Mouse (Mus musculus): ENCODE measurements around the gene Hist1h2ap.
"Not testable (repeated sequence)": the region's sequence is repeated elsewhere in the genome, so short reads cannot be mapped to it uniquely, and the experiment has no call there.

Hist1h2ap gene

GRCm38 (mm10) chr13:21810073-21810472 lies 23.2 kb downstream of the Hist1h2ap start, which contains the start of the genes Hist1h2bq and Hist1h2ao:
Gene Hist1h2bq, minus strand, starts transcription at chr13:21810197.
Gene Hist1h2ao, plus strand, starts transcription at chr13:21810465.
- not testable (repeated sequence) for DNase-seq (ENCODE audit: low read depth, low spot score)

DNA sequence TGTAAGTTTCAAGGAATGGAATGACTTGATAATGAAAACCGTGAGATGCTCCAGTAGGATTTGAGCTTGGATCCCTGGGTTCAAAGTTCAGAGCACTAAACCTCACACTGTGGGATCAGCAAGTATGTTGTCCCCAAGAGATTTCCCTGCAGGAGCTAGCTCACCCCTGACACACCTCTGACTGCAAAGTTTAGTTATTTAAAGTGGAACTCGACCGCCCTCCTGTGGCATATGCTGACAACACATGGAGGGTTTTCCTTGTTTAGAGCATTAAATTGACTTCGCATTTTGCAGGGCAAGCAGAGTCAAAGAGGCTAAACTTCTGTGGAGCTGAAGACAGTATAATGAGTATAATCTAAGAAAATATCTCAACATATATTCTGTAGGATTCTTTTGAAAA lies 30.2 kb downstream of the Hist1h2ap start:
- not testable (repeated sequence) for DNase-seq (ENCODE audit: low read depth, low spot score)

DNA sequence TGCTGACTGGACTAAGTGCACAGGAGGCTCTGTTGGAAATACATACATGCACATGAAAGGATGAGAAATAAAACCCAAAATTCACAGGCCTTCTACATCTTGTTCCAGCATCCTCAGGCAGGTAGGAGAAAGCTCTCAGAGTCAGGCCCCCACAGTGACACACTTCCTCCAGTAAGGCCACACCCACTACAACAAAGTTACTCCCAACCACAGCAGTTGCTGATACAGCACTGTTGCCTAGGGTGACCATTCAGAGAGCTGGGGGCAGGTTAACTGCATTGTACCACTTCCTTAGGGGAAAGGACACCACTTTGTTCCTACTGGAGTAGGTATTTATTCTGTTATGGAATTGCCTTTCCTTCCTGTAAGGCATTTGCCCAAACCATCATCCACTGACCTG lies 36.1 kb downstream of the Hist1h2ap start:
- not testable (repeated sequence) for DNase-seq (ENCODE audit: low read depth, low spot score)

- DNase-seq (ENCODE audit: low read depth, low spot score), result no peak
Observed at GRCm38 (mm10) chr13:21795584-21795983, 37.7 kb downstream of the Hist1h2ap start.

DNA sequence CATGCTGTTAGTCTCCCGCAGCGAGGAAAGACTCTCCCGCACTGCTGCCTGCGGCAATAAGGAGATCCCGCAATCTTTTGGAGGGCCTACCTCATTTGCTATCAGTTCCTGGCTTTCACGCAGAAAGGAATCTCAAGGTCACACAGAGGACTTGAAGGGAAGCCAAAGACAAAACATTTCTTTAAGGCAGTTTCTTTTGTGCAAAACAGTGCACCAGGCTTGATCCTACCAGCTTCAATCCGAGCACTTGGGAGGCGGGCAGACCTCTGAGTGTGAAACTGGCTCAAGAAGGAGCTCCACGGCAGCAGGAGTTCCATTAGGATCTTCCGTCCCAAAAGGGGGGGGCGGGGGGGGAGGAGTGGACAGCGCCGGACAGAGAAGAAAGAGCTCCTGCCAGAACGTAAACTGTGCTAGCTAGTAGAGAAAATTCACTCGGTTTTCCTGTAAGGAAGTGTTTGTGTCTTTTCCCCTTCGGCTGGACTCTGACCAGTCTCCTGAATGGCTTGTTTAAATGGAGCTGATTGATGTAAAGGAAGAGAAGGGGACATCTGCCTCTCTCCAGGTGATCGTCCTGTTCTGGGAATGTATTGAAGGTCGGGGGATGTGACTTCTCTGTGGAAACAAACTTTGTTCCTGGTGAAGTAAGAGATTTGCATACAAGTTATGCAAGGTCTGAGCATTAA lies 42.6 kb downstream of the Hist1h2ap start:
- no peak for DNase-seq (ENCODE audit: low read depth, low spot score)

- DNase-seq (ENCODE audit: low read depth, low spot score), result no peak
Observed at GRCm38 (mm10) chr13:21789925-21790324, 43.4 kb downstream of the Hist1h2ap start.

- DNase-seq (ENCODE audit: low read depth, low spot score), result no peak
Observed at GRCm38 (mm10) chr13:21787760-21788593, 45.3 kb downstream of the Hist1h2ap start.

DNA sequence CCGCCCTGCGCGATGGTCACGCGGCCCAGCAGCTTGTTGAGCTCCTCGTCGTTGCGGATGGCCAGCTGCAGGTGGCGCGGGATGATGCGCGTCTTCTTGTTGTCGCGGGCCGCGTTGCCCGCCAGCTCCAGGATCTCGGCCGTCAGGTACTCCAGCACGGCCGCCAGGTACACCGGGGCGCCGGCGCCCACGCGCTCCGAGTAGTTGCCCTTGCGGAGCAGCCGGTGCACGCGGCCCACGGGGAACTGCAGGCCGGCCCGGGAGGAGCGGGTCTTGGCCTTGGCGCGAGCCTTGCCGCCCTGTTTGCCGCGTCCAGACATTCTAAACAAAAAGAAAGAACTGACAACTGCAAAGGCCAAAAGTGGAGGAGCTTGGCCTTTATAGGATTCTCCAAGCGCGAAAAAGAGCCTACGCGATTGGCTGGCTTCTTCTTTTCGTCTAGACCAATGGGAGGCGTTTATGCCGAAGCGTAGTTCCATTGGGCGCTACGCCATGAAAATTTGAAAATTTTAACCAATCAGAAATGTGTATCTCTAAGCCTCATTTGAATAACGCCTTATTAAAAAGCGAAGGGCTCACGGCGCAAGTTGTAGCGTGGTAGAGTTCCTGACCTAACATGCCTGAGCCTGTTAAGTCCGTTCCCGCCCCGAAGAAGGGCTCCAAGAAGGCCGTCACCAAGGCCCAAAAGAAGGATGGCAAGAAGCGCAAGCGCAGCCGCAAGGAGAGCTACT lies 46.2 kb downstream of the Hist1h2ap start, which contains the start of the genes Hist1h2an and Hist1h2bp:
Hist1h2an (minus strand) TSS at position 320 of the 731 bp plus-strand sequence.
Hist1h2bp (plus strand) TSS at position 563 of the 731 bp plus-strand sequence.
- peak; percentile 98 for DNase-seq (ENCODE audit: low read depth, low spot score)

DNA sequence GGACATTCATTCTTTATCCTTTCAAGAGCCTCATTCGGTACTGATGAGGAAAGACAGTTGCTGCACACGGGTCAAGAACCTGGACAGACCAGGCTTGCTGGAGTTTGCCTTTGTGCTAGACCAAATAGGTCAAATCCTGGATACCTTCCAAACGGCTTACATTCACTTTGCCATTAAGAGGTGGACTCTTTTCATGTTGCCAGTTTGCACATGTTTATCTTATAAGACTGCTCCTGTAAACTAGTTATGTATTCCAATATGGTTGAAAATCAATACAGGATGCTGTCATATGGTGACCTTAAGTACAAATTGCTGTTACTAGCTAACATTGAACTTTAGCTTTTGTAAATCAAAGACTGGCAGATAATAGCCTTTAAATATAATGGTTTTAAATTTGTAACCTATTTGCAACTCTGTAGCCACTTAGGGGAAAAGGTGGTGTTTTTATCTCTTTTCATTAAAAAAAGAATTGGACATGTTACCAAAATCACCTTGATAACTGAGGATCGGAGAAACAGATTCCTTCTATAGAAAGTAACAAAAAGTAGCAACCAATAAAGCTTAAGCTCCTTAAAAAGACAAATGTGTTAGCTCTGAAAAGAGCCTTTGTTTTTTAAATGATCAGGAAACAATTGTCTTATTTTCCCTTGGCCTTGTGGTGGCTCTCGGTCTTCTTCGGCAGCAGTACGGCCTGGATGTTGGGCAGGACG lies 47.0 kb downstream of the Hist1h2ap start:
- DNase-seq (ENCODE audit: low read depth, low spot score), result no peak

DNA sequence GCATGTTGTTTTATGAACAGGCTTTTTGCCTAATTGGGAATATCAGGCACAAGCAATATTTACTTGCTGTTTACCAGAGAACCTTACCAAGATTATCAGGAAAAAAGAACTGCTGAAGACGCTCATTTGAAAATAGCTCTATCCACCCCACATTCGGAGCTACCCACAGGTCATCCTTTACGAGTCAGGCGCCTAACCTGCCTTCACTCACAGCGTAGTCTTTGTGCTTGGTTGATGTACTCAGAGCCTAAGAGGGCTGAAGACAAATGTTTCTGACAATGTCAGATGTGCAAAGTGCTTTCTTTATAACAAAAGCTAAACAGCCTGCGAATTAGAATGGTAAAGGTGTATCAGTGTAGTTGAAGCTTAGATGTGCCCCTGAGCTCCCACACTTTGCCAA lies 49.0 kb downstream of the Hist1h2ap start:
- DNase-seq (ENCODE audit: low read depth, low spot score), result no peak

DNA sequence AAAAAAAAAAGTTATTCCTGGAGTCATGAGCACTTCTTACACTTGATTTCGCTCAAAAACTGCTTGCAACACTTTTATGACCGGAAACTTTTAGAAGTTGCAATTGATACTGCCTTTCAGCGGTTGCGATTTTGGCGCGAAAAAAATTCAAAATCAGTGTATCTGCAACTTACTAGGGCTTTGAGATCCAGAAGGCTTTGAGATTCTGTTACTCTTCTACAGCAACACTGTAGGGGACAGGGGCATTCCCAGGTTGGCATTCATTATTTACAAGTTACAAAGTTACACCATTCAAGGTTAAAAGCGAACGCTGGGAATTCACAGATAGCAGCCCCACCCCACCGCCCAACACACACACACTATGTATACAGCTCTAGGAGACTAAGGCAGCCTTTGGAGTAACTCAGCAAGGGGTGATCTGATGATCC lies 49.6 kb downstream of the Hist1h2ap start:
- no peak for DNase-seq (ENCODE audit: low read depth, low spot score)

- DNase-seq (ENCODE audit: low read depth, low spot score), result peak; percentile 85
Observed at GRCm38 (mm10) chr13:21783255-21783617, 50.1 kb downstream of the Hist1h2ap start, which contains the start of gene Hist1h3i. Gene Hist1h3i, minus strand, starts transcription at chr13:21783370.

Data from skeletal muscle tissue, adult 2 months (tissue).